Mouse (Mus musculus) splenic B cell, adult 2 months (primary cell): ENCODE measurements around the gene Dcun1d1.

Experiments
- DNase-seq: peaks from one replicate; pipeline ENCODE4 v3.0.0-alpha.2; 2011; ENCODE audit warnings: low read depth, low spot score
- H3K27me3 ChIP-seq: 2 replicates; pipeline ENCODE4 v1.6.1; 2012; ENCODE audit warnings: mild to moderate bottlenecking, low read length, moderate library complexity, mixed read lengths; ENCODE audit not compliant: control insufficient read depth, poor library complexity, insufficient read depth, severe bottlenecking
- H3K36me3 ChIP-seq: 2 replicates; pipeline ENCODE4 v1.6.1; 2012; ENCODE audit warnings: mild to moderate bottlenecking, low read length, moderate library complexity, mixed read lengths; ENCODE audit not compliant: control insufficient read depth, poor library complexity, insufficient read depth, severe bottlenecking

The Dcun1d1 gene

DNA sequence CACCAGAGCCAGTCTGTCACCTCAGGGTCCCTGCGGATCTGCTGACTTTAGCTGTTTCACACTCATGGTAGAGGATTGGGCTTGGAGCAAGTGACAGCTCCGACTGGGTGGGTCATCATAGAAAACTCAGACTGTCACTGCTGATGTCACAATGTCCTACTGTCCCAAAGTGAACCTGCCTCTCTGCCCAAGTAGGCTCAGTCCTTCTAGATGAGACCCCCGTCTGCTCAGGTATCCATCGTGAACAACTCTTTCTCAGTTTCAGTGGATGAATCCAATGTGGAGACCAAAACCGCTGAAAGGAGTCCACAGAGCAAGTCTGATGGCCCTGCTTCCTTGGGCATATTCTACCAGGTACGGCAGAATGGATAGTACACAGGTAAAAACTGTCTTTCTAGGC, at the start of gene Dcun1d1:
Dcun1d1 (minus strand) TSS at position 101 of the 400 bp plus-strand sequence.
- no peak for DNase-seq
- no peaks in the 10 kb centered on the region; the same call in 1 of the 2 replicates for H3K36me3 ChIP-seq
- H3K27me3 ChIP-seq, result no peaks in the 10 kb centered on the region

DNA sequence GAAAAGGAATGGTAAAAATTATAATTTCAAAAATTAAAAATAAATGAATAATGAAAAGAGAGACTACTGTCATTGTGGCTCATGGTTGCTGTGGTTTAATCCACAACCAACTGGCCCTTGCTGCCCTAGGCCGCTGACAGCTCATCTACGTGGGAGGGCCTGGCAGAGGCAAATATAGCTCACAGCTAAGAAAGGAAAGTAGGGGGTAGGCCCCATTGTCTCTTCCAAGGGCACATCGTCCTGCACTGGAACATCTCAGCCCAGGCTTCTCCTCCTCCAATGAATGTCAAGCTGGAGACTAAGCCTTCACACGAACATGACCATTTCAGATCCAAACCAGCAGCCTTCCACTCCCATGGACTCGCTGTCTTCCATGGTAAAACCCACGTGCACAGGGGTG, 49.0 kb upstream of the Dcun1d1 start:
- H3K36me3 ChIP-seq, result peaks cover 13% of the 10 kb centered on the region; the same call in 1 of the 2 replicates
- DNase-seq, result no peak
- no peaks in the 10 kb centered on the region for H3K27me3 ChIP-seq

DNA sequence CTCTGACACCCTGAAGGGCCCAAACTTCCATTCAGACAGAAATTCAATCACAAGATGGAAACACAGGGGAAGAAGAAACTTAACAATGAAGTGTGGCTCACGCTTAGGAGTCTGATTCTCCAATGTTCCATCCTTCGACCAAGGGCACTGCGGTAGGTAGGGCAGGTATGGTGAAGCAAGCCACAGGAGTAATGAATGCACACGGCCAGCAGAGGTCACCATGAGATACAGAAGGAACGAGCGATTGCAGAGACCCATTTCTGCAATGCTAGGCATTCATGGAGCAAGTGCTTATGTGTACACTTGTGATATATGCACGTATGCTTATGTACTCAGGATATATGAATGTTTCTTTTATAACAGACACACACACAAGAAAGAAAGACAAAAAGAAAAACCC, 36.3 kb upstream of the Dcun1d1 start:
- DNase-seq, result peak; percentile 73
- Histone ChIP-seq H3K27me3 (no peaks in the 10 kb centered on the region), H3K36me3 (peaks cover 4% of the 10 kb centered on the region)

DNA sequence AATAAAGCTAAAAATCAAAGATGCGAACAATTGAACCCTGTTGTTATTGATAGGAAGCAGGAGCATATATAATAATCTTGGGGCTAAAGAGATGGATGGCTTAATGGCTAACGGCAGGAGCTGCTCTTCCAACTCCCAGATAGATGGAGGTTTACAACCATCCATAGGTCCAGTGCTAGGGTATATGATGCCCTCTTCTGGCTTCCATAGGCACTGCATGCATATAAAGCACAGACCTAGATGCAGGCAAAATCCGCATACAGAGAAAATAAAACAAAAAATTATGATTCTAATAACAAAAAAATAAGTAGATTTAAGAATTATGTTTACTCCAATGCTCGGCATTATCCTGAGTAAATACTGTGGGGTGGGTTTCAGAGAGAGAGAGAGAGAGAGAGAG, 35.7 kb upstream of the Dcun1d1 start:
- DNase-seq, result peak; percentile 57

DNA sequence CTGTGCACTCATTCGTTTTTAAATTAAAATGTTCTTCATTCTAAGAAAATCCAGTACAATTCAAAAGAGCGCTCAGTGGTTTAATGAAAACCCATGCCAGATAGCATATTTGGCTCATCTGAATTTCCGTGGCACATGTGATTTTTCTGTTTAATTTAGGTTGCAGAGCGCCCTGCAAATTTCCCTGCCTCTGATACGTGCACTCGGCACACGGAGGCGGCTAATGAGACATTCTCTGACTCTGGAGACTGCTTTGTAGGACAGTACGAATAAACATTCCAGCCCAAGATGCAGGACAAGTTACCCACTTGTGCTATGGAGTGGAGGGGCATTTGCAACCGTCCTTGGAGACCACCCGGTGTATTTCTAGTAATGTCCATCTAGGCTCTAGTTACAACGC, 33.9 kb upstream of the Dcun1d1 start:
- no peak for DNase-seq
- no peaks in the 10 kb centered on the region for H3K27me3 ChIP-seq
- peaks cover 2% of the 10 kb centered on the region; the same call in 1 of the 2 replicates for H3K36me3 ChIP-seq

More for the DNA sequence above, 35.7 kb upstream of the Dcun1d1 start:
- H3K36me3 ChIP-seq, result peaks cover 2% of the 10 kb centered on the region; the same call in 1 of the 2 replicates
- H3K27me3 ChIP-seq, result no peaks in the 10 kb centered on the region

DNA sequence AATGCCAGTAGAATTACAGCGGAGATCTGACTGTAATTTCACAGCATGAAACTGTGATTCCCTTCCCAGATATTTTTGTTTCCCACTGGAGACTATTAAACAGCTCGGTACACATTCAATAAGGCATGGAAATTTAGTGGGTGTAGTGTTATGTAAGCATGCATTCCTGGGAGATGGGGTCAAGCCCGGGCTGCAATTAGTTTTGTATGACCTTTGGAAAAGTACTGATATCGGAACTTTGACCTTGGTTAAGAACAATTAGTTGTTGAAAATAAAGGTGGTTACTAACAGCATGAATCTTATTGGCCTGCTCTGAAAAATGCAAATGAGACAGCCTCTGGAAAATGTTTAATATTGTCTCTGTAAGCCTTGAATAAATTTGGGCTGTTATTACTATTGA, 33.2 kb upstream of the Dcun1d1 start:
- no peak for DNase-seq
- Histone ChIP-seq H3K27me3 (no peaks in the 10 kb centered on the region), H3K36me3 (peaks cover 2% of the 10 kb centered on the region; the same call in 1 of the 2 replicates)

DNA sequence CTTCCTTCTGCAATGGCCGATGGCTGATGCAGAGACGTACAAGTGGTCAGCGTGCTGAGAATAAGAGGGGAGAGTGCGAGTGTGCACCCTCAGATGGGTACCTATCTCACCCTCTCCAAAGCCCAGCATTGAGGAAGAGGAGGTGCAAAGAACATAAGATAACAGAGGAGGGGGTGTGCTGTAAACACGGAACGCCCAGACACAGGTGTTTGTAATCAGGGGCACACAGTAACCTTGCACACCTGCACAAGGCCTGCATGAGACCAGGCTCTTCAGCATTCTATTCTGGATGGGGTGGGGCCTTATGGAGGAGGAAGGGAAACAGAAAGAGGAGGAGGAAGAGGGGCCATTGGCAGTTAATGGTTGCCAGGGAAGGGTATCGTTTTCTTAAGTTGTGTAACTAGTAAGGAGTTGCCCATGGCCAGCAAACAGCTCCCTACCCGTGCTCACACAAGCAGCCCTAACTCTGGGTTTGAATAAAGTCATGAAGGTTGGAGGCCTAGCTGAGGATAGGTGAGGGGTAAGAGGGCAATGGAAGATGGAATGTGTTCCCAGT, 30.2 kb upstream of the Dcun1d1 start:
- Histone ChIP-seq H3K36me3 (peaks cover 3% of the 10 kb centered on the region), H3K27me3 (no peaks in the 10 kb centered on the region)
- DNase-seq, result no peak

DNA sequence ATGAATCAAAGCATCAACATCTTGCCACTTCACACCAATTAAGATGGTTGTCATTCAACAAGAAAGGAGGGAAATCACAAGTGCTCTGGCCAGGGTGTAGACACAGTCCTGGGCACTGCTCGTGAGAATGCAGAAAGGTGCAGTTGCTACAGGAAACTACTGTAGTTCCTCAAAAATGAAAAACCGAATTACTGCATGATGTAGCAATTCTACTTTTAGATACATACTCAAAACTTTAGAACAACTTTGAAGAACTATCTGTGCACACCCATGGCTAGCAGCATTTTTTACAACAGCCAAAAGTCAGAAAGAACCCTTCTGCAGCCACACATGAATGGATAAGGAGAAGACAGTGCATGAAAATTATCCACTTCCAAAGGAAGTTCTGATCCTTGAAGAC, 29.2 kb upstream of the Dcun1d1 start:
- peak; percentile 6 for DNase-seq
- H3K27me3 ChIP-seq, result no peaks in the 10 kb centered on the region
- peaks cover 4% of the 10 kb centered on the region for H3K36me3 ChIP-seq

DNA sequence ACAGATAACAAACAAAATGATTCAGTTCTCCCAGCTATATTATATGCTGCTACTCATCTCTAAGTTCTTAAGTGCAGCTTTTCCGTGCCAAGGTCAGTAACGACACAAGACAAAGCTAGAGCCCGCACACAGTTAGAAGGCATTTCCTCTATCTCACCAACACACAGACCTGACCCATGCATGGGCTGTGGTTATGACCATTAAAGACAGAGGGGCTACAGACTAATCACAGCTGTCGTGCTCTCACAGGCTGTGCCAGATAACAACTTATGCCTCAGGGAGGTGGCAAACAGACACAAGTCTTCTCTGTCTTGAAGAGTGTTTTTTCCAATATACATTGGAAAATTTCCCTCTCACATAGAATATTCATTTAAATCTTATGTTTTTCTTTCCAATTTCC, 27.7 kb upstream of the Dcun1d1 start:
- no peak for DNase-seq
- peaks cover 6% of the 10 kb centered on the region for H3K36me3 ChIP-seq
- no peaks in the 10 kb centered on the region for H3K27me3 ChIP-seq

DNA sequence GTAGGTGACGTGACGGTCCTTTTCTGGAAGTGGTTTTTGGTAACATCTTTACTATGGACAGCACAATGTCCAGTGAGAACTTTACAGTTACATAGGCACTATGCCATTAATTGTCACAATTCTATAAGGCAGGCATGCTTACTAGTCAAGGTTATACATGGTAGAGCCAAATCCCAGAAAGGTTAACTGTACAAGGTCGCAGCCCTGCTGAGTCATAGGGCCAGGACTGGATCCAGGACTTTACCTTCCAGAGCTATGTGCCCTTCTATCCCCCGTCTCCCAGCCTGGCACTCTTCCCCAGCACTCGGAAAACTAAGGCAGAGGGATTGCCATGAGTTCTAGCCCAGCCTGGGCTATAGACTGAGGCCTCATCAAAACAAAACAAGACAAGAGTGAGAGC, 26.7 kb upstream of the Dcun1d1 start:
- DNase-seq, result no peak
- Histone ChIP-seq H3K27me3 (no peaks in the 10 kb centered on the region), H3K36me3 (peaks cover 6% of the 10 kb centered on the region)

DNA sequence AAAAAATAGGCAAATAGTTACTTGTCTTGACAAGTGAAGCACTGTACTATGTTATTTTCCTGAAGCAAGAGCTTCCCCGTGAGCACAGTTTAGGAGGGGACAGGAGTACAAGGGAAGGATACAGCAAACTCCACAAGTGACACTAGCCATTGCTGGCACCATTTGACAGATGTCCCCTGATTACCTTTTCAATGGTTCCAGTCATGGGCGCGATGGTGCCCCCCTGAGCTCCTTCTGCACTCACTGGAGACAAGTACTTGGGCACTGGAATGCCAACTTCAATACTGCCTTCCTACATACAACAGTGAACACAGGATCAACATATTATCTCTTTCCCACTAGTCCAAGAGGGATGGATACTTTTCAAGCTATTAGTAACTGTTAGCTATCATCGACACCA, 26.2 kb upstream of the Dcun1d1 start:
- no peak for DNase-seq
- H3K36me3 ChIP-seq, result peaks cover 7% of the 10 kb centered on the region
- no peaks in the 10 kb centered on the region for H3K27me3 ChIP-seq

DNA sequence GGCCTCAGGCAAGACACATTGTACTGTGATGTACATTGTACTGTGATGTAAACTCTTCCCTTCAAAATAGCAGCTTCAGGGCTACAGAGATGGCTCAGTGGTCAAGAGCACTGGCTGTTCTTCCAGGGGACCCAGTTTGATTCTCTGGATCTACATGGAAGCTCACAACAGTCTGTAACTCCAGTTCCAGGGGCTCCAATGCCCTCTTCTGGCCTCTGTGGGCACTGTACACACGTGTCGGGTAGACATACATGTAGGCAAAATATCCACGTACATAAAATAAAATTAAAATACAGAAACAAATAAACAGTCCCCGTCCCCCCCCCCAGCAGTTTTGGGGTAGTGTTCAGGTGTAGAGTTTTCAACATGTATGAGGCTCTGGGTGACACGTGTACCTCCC, 25.7 kb upstream of the Dcun1d1 start:
- H3K27me3 ChIP-seq, result no peaks in the 10 kb centered on the region
- H3K36me3 ChIP-seq, result peaks cover 7% of the 10 kb centered on the region
- DNase-seq, result peak; percentile 15

DNA sequence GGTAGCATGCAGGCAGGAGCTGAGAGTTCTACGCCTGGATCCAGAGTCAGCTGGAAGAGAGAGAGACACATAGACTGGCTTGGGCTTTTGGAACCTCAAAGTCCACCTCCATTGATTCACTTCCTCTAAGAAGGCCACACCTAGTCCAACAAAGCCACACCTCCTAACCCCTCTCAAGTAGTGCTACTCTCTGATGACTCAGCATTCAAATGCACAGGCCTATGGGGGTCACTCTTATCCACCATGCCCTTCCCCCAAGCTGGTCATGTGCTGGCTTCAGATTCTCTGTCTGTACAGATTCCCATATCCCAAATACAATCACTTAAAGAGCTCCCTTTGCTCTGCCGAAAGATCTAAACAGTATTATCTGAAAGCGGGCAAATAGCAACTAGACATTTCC, 20.0 kb upstream of the Dcun1d1 start:
- peaks cover 5% of the 10 kb centered on the region; the same call in 1 of the 2 replicates for H3K36me3 ChIP-seq
- no peak for DNase-seq
- no peaks in the 10 kb centered on the region for H3K27me3 ChIP-seq

DNA sequence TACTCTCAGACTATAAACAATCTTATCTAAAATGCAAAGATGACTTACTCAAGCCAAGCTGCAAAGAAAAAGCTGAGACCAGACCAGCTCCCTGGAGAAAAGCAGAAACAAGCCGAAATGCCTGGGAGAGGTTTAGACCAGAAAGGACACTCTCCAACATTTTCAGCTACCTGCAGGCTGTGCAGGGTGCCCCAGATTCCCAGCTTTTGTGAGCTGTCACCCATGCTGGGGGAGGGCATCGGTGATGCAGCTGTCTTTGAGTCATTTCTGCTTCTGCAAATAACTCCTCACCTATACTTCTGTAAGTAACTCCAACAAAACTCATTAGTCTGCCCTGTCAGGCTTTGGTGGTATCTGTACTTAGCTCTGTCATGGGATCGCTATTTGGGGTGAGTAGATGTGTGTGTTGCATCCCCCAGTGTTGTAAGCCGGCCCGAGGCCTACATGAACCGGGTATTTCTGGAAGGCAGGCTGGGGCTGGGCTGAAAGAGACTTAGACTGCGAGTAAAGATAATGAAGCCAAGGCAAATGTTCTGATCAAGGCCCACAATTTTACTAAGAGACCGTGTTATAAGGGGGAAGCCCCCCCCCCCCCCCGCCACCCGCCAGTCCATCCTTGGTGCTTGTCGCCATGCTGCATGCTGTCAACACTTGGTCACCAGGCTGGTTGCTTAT, 17.8 kb upstream of the Dcun1d1 start:
- Histone ChIP-seq H3K36me3 (0 out of 2 replicates have a peak, but pooled peaks cover 1% of the 10 kb centered on the region), H3K27me3 (no peaks in the 10 kb centered on the region)
- no peak for DNase-seq

DNA sequence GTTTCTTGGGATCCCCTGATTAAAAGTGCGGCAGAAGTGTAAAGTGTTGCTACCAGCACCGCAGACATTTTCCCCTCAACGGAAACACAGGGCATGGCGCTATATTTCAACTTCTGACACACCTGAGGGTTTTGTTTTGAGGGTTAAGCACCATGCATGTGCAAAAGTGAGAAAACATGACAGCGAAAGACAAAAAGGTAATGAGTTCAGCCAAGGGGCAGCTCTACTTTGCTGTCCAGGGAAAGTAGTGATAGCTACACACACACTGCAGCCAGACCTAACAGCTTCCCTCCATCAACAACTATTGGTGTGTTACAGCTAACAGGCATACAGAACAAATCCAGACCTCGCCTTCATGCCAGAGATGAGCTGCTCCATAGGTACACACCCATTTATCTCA, 16.6 kb upstream of the Dcun1d1 start:
- no peak for DNase-seq
- H3K36me3 ChIP-seq, result 0 out of 2 replicates have a peak, but pooled peaks cover 1% of the 10 kb centered on the region
- no peaks in the 10 kb centered on the region for H3K27me3 ChIP-seq
